Mouse (Mus musculus) layer of hippocampus, adult 9-11 months (tissue): ENCODE results near the gene Catsper4.

ENCODE experiments used
- DNase-seq: peaks from one replicate; pipeline ENCODE4 v3.0.0; 2022

Catsper4 gene

DNA sequence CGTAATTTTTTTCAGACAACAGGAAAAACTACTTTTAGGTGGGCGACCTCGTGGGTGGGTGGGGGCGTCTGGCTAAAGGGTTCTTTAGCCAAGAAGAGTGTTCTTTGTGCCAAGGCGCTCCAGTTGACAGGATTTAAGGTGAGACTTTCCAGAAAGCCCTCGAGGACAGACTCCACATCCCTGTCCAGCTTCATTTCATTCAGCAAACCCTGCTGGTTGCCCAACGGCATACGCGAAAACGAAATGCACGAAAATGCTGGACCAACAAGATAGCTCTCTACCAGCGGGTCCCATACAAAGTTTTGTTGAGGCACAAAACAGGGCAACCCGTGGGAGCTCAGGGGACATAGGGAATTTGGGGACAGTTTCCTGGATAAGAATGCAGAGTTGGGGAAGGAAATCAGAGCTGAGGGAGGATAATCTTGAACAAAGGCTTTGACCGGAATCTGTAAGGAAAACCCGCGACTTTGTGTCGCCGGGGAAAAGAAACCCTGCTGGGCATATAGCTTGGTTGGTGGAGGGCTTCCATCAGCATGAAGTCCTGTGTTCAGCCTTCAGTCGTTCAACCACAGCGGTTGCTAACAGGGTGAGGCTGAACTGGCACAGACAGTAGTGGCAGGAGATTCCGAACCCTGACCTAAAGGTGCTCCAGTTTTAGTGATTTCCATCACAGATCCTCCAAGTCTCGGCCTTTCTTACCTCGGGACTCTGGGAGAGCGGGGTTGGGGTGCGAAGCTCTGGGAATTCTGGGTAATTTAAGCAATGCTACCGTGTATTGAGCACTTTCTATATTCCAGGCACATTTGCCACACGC, 23.1 kb upstream of the Catsper4 start:
- DNase-seq: no peak

DNA sequence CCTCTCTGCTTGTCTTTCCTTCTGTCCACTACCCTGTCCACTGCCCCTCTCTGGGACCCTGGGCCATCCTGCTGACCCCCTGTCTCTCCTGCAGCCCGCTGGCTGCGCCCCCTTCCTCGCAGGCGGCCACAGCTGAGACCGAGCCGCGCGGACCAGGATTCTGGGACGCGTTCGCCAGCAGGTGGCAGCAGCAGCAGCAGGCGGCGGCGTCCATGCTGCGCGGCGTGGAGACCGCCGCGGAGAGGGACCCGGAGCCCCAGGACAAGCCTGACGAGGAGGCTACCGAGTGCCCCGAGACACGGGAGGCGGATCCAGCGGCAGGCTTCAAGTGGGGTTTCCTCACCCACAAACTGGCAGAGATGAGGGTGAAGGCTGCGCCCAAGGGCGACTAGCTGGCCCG, 22.5 kb upstream of the Catsper4 start:
- peak; percentile 37 for DNase-seq

DNA sequence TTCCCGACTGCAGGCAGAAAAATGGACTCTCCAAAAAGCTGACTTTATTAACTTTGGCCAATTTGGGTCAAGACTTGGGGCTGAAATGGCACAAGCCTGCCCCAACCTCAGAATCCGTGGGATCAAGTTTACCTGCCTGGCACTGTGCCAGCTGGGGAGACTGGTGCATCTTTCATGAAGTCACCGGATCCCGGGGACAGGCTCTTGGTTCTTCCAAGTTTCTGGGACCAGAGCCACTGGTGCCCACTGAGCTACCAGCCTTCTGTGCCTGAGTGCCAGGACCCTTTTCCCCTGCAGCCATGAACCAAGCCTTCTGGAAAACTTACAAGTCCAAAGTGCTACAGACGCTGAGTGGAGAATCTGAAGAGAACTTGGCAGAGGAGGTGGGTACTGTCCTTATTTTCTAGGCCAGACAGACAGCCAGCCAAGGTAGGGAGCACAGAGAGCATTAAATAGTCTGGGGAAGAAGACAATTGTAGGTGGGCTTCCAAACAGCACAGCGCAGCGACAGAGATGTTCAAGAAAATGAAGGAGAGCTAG, 19.6 kb upstream of the Catsper4 start, which contains the start of gene Gm30191:
Gm30191 (plus strand) TSS at position 217 of the 540 bp plus-strand sequence.
- DNase-seq: no peak

DNA sequence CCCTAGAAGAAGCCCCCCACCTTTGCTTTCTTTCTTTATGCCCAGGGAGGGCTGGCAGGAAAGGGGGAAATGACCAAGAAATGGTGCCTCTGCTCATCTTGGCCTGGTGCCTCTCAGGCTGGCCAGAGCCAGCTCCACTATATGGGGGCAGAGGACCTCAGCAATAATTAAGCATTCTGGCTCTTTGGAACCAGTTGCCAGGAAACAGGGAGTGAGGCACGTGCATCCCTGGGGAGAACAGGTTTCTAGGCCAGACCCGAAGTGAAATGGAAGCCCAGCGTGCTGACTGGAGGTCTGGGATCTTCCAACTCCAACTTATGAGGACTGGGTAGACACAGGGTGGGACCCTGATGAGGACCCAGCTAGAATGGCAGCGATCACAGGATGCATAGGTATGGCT, 19.1 kb upstream of the Catsper4 start:
- DNase-seq: no peak

DNA sequence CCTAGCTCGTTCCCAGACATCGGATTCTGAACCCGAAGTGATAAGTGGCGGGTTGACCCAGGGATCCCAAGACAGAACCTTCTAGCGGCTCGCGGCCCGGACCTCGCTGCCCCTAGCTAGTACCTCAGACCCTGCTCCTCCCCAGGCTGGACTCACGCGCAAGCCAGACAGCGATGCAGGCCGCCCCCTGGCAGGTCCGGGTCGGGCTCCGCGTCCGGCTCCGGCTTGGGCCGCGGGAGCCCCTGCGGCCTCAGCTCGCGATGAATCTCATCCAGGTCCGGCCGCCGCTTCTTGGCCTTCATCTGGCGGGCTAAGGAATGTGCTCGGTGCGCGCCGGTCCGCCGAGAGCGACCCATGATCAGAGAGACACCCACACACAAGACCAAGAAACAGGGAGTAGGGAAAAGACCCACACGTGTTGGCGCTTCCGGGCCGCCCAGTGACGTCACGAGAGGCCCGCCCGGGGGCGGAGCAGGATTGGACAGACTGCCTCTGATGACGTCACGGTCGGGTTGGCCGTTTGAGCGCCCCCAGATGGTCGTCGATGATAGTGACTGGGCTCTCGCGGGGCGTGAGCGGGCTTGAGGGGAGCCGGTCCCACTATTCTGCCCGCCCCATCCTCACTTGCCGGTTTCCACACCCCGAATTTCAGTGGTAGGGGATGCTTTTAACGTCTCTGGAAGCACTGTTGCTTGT, 18.1 kb upstream of the Catsper4 start, which contains the start of gene Zfp593:
Zfp593 (minus strand) TSS at position 445 of the 696 bp plus-strand sequence.
- DNase-seq: peak; percentile 95

DNA sequence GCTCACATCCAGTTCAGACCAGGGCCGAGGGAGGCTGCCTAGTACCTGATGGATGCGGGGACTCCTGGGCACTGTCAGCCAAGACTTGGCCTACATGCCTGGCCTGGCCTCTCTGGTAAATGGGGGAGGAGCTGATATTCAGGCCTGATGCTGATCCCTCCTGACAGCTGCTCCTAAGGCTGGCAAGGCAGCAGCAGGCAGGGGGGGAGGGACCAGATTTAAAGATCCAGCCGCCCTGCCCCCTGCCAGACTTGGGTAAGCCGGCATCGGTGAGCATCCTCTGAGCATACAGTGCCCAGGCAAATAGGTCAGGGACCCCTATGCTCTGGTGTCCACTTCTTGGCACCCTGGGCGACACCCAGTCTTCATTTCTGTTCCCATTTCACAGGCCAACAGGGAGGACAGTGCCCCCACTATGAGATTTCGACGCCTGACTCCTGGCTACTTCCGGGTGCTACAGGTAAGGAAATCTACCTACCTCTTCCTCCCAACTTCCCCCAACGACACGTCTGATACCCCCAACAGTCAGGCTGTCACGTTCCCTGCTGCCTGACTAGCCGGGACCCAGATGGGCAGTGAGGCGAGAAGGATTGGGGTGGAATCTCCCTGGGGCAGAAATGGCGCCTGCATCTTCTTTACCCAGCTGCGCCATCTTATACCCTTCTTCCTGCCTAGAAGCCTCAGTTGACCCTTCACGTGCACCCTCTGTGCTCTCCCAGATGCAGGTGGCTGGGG, 16.5 kb upstream of the Catsper4 start, which contains the start of gene E130218I03Rik:
E130218I03Rik (plus strand) TSS at position 147 of the 735 bp plus-strand sequence.
- DNase-seq: no peak

DNA sequence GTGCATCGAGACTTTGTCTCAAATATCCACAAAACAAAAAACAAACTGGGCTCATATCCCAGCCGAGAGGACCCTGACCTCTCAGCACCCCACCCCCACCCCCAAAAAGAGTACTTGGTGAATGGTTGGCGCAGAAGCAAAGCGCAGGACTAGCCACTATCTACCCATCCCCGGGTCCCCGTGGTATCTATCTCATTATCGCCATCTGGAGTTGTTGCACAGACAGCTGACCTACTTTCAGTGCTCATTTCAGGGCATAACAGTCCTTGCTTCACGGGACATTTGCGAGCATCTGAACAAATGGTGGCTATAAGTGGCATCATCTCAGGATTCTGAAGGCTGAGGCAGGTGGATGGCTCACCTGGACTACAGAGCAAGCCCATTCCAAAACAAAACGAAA, 11.5 kb upstream of the Catsper4 start:
- no peak for DNase-seq

DNA sequence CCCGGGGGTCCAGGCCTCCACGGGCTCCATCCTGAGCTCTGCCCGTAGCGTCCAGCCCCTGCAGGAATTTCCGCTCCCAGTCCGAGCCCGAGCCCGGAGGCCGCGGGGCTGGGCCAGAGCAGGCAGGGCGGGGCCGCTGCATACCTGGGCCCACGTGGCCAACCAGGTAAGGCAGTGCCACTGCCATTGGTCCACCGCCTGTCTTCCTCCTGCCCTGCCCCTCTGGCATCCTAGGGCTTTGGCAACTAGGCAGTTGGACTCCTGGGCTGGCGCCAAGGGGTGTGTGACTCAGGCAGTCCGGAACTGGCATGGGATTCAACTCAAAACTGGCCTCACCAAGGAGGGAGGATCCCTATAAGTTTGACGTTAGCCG, 11.1 kb upstream of the Catsper4 start, which contains the start of gene Cnksr1:
Cnksr1 (minus strand) TSS at position 121 of the 373 bp plus-strand sequence.
- DNase-seq: no peak

DNA sequence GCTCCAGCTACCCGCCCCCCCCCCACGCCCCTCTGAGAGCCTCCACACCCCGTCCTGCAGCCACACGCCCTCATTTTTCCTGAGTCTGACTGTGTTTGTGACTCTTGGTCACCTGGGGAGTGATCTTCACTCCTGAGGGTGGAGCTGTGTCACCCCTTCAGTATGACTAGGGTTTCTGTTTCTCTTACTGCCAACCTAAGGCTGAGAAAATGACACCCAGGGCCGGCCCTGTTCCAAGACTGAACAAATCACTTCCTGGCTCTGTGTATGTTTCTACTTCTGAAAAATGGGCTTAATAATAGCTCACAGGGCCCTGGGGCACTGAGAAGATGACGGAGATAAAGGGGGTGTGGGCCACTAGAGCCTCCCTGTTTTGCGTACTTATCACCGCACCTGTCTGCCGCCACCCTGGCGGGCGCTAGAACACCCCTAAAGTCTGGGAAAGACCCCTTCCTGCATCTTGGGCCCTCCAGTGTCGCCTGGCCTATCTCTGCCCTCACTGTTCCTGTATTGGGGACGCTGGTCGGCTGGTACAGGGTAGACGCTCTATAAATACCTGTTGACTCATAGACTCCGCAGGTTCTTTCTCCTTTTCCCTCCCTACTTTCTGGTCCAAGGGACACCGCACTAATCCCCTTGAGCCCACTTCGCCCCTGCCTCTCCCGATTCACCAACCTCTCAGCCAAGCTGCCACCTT, 10.5 kb upstream of the Catsper4 start:
- no peak for DNase-seq

DNA sequence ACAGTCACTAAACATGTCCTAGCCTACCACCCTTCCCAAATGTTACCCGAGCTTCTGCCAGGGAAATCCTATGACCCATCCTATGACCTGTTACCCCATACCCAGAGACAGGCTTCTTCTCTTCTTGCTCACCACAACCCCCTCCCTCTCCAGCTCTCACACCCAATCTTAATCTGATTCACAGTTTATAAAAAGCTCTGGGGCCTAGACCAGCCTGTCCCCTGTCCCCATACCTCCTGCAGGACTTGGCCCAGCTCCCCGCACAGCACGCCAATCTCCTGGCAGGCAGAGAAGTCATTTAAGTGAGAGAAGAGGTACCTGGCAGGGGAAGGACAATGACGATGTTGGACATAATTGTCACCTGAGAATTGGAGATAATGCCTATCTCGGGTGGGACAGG, 7.7 kb upstream of the Catsper4 start:
- DNase-seq: no peak

DNA sequence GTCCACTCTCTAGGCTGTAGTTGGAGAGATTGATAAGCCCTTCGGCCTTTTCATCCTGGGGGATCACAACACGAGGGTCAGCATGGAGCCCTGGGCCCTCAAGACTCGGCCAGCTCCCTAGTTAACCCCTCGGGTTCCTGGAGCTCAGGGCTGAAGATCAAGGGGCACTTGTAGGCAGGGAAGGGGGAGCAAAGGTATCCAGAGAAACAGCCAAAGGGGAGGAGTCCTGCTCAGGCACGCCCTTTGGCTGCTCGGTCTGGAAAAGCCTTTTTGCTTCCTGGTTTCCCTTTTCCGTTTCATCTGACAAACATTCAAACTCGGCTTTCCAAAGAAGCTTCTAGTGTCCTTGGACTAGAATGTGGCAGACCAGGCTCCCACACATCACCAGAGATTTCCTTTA, 3.2 kb upstream of the Catsper4 start:
- no peak for DNase-seq

DNA sequence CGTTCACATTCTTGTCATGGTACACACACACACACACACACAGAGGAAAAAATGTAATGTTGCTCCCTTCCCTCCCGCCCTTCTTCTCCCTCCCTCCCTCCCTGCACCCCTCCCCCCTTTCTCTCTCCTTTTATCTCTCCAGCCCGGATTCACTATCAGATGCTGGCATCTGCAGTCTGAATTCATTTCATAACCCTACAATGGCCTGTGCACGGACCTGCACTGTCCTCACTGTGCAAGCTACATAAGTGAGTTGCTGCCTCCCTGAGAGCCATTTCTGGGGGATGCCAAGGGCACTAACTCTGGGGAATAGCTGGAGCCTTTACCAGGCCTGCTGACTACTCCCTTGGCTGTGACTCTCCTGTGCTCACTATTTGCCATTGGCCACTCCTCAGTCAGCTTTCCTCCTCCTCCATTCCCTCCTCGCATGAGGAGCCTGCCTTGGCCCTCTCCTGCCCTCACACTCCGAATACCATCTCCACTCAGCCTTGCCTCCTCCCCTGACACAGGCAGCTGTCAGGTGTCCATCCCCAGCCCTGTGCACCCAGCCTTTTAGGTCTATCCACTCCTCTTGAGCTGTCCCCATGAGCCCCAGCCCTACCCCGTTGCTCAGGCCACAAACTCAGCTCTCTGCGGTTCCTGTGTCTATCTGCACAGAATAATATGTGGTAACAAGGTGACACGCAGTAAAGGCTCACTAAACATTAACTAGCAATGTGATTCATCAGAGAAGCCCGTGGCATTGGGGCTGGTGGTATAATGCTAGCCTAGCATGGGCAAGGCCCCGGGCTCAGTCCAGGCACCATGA, 4.2 kb downstream of the Catsper4 start:
- no peak for DNase-seq

DNA sequence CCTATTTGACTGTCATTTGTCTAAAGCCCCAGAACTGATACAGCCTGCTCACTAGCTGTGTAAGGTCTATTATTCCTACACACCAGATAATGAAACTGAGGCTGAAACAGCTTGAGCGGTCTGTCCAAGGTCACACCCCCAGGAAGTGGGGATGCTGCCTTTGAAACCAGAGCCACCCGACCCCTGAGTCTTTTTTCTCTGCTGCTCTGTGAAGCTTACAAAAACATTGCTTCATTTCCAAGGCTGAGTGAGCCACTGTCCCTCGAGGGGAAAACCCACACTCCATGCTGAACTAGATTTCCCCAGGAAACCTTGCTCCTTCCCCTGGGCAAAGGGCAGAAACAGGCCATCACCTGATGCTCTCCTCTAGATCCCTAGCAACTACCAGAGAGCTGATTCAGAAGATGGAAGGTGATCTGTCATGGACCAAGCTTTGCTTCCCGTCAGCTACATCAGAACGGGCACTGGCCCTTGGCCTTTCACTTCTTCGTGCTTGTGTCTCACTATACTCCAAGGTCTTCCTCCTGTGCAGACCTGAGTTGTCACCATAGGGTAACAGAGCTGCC, 20.6 kb downstream of the Catsper4 start:
- DNase-seq: no peak

DNA sequence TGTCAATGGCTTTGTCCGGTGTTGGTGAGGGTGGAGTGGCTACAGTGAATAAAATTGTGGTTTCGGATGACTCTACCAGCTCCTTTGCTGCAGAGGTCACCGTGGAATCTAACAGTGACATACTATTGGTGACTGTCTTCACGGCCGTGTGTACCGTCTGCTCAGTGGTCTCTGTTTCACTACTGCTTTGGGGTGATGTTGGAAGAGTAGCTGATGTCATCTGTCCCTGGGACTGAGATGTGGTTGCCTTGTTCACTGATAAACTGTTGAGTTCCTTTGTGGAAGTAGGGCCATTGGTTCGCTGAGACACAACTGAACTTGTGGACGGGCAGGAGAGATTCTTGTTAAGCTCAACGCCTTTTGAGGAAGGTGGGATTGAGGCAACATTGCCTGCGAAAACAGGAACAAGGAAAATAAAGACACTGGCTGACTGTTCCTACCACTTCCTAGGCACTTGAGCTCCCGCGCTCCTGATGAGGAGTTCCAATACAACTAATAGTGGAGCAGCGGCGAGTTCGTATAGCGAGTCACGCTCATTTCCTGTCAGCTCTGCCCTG, 23.8 kb downstream of the Catsper4 start:
- no peak for DNase-seq

DNA sequence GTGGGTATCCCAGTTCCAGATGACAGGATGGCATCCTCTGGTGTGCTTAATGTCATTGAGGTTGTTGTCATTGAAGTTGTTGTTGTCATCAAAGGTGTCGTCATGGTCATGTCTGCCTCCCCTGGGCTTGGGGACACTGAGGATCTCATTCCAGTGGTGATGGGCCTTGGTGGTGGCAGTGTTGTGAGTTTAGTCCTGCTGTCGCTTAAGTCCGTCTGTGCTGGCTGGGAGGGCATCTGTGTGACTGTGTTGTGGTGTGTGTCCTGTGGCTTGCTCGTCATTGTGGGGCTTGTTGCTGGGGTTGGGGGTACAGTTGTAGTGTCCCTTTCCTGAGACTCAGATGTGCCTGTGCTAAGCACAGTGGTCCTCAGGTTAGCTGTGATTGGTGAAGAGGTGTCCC, 24.3 kb downstream of the Catsper4 start, which contains the start of gene Gm7534:
Gm7534 (minus strand) TSS at position 101 of the 400 bp plus-strand sequence.
- DNase-seq: no peak

DNA sequence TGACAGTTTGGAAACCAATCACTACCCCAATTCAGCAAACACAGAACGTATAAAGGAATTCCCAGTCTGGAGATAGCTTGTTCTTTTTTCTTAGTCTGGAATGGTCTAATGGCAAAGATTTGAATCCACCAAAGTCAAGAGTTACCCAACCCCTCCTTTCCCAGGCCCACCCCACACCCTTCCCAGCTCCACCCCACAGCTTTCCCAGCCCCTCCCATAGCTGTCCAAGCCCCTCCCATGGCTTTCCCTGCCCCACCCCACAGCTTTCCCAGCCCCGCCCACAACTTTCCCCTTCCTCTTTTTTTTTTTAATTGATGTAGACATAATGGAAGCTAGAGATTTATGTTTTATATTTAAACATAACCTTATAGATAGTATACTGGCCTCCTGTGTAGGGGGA, 27.8 kb downstream of the Catsper4 start:
- DNase-seq: no peak

DNA sequence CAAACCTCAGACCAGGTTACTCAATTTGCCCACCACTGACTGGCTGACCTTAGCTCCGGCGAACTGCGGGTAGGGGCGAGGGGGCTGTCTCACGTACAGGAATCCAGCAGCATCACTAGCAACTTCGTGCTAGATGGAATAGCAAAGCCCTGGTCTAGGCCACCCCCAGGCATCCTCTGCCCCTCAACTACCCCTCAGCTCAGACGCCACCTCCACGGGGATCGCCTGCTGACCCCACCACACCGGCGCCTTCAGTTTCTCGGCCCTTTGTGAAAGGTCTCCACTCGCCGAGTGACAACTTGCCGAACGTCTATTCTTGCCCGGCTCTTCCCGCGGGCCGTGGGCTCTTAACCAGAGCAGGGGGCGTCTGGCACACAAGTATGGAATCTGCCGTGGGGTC, 40.9 kb downstream of the Catsper4 start:
- no peak for DNase-seq

DNA sequence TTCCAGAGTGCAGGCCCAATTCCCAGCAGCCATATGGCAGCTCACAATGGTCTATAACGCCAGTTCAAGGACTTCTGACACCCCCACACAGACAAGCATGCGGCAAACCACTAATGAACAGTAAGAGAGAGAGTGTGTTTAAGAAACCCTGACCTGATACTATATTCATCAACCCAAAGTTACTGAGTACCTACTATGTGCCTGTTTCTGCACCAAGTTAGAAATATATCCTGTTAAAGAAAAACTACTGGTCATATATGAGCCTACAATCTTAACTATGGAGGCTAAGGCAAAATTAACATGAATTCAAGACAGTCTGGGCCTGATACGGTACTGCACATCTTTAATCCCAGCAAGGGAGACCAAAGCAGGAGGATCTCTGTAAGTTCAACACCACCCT, 41.6 kb downstream of the Catsper4 start:
- no peak for DNase-seq

DNA sequence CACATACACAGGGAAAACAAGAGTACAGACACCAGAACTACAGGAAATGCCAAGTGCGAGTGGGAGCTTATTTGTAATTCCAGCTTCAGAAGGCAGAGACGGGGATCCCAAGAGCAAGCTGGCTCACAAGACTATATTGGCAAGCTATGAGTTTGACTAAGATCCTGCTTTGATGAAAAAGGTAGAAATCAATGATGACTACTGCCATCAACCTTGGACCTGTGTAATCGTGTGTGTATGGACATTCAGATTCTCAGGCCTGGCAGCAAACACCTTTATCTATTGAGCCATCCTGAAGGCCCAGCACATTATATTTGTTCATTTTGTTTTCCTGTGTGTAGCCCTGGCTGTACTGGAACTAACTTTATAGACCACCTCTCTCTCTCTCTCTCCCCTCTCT, 43.5 kb downstream of the Catsper4 start:
- no peak for DNase-seq

DNA sequence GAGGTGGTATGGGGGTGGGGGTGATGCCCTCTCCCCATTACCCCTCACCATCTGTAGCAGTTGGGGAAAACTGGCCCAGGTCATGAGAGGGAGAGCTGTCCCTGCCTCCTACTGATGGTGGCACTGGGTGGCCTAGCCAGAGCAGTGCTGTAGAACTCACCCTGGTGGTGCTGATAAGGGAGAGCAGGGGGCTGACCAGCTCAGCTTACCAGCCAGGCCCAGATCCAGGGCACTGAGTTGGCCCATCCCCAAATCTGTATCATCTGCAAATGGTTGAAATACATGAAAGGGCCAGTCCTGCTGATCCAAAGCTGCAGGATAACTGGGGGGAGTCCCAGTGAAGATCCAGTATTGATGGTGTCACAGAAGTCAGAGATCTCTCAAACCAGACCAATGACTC, 45.4 kb downstream of the Catsper4 start:
- DNase-seq: no peak

DNA sequence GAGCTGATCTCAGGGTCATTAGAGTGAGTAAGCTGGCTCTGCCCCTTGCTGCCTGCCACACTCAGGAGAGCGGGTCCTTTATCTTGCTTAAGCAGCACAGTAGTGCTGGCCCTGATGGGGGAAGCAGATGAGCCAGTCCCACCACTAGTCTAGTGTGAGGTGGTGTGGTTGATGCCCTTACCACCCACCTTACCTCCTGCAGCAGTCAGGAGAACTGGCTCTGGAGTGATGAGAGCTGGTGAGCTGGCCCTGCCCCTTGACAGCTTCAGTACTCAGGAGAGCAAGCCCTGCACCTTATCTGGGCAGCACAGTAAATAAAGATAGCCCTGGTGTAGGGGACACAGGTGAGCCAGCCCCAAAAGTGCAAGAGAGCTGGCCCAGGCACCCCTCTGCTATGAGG, 46.1 kb downstream of the Catsper4 start:
- no peak for DNase-seq
